Mouse (Mus musculus) heart, postnatal 0 days (tissue): ENCODE measurements around the gene Tmem106c.

Source experiments
- CTCF ChIP-seq: IDR thresholded peaks from 2 replicates; pipeline ENCODE4 v1.5.1; 2016; ENCODE audit warnings: antibody characterized with exemption, control low read depth, low read depth
- EP300 ChIP-seq: IDR thresholded peaks from 2 replicates; pipeline ENCODE4 v1.6.1; 2016; ENCODE audit warnings: antibody characterized with exemption, low read depth

- no peak for TF ChIP-seq EP300
- TF ChIP-seq CTCF = no peak
These were observed 40.1 kb downstream of the Tmem106c start, which contains the start of gene Col2a1 for GRCm38 (mm10) chr15:98003822-98004739.
